Mouse (Mus musculus) liver, embryonic 14.5 days (tissue): Measurements from ENCODE around the gene Shkbp1.

ENCODE experiments used
- CTCF ChIP-seq: IDR thresholded peaks from 2 replicates; pipeline ENCODE4 v1.5.1; 2016; ENCODE audit warnings: antibody characterized with exemption, low read depth, control low read depth
- EP300 ChIP-seq: IDR thresholded peaks from 2 replicates; pipeline ENCODE4 v1.6.1; 2016; ENCODE audit warnings: antibody characterized with exemption, low read depth

- no peak for TF ChIP-seq CTCF
- TF ChIP-seq EP300 = no peak
Observed at GRCm38 (mm10) chr7:27391416-27391815, 35.6 kb upstream of the Shkbp1 start.
